ENCODE assay signal across 8 mouse cellular contexts in genomic region chr5:72172675-72173074, GRCm38 (mm10). TPM values are rescaled to one million over a fixed set of nuclear protein-coding genes. Genes with fewer than 3 reads are reported as not detected.
DNase-seq lines count a peak whose midpoint lies in the region; ATAC-seq and TF ChIP-seq lines count a peak whose summit lies in the region.

No protein-coding gene starts in this region.

- no peaks in the 10 kb centered on the region for H3K4me1 ChIP-seq in intestine, postnatal 0 days (replicated peaks; ENCODE audit: control insufficient read depth, insufficient read depth, low read length)

- no peaks in the 10 kb centered on the region for H3K27me3 ChIP-seq in intestine, postnatal 0 days (replicated peaks; ENCODE audit: control insufficient read depth, insufficient read depth, low read length)

- no peak overlapping the region for H3K9ac ChIP-seq in intestine, postnatal 0 days (ENCODE audit: low read depth, low read length)

- no peak; the same call in 1 of the 2 replicates for ATAC-seq in intestine, postnatal 0 days

- H3K9me3 ChIP-seq in intestine, postnatal 0 days (ENCODE audit: control insufficient read depth) = no peaks in the 10 kb centered on the region

- peak; percentile 56 to 81 for DNase-seq in heart, adult 18-20 months
- DNase-seq in heart, adult 11 months = no peak
- peak; percentile 21 to 43 for DNase-seq in urinary bladder, adult 18-20 months (ENCODE audit: low spot score in 2 of 2)
- DNase-seq in urinary bladder, adult 2 months (ENCODE audit: low spot score) = no peak
- DNase-seq in cerebellum, postnatal 25 days = peak; percentile 33 to 48
- peak; percentile 43 to 45 for DNase-seq in natural killer cell, adult 2 months (ENCODE audit: low spot score in 2 of 2)
- no peak for DNase-seq in left cerebral cortex, adult 9 months (ENCODE audit: low spot score in 2 of 2)

- 35% methylated on average over 3 of the region's 3 CpGs for WGBS in intestine, postnatal 0 days

- no peak overlapping the region for H3K4me2 ChIP-seq in intestine, postnatal 0 days (replicated peaks; ENCODE audit: low read depth)

- H3K4me3 ChIP-seq in intestine, postnatal 0 days (ENCODE audit: low read depth, low read length) = no peak overlapping the region

- no peak overlapping the region for H3K27ac ChIP-seq in intestine, postnatal 0 days (ENCODE audit: low read depth, low read length)

- peak; percentile 74 for TF ChIP-seq CTCF in intestine, postnatal 0 days (IDR thresholded peaks at IDR 0.05; ENCODE audit: low read depth)

- H3K36me3 ChIP-seq in intestine, postnatal 0 days (ENCODE audit: control insufficient read depth, insufficient read depth) = no peaks in the 10 kb centered on the region

RNA-seq across cellular contexts. Expression of gene Commd8, which starts 4.7 kb away (rescaled TPM):
- total RNA-seq in heart, adult 18-20 months (2021) = 10 to 100 TPM; 40.0 to 44.0 TPM
- polyA plus RNA-seq in urinary bladder, adult 2 months (2012; rRNA removed) = 78.9 and 81.5 TPM in 2 replicates
- polyA plus RNA-seq in intestine, postnatal 0 days (2015; fragmentation: Nextera tagmentation; extraction: Ambion mirVana) = 115 and 116 TPM in 2 replicates

Comparison
In these comparisons a context has a peak if more than half of its experiments do, and no peak if none do; other contexts are left out.
1. DNase-seq: peak in heart, adult 18-20 months (2 of 2), urinary bladder, adult 18-20 months (2 of 2), cerebellum, postnatal 25 days (2 of 2) and natural killer cell, adult 2 months (2 of 2); none in heart, adult 11 months (single experiment), urinary bladder, adult 2 months (single experiment) and left cerebral cortex, adult 9 months (0 of 2).